Mouse (Mus musculus): ENCODE data around the gene Ryr1. TPM values are rescaled to one million over a fixed set of nuclear protein-coding genes. Genes with fewer than 3 reads are reported as not detected.

The Ryr1 gene
- polyA plus RNA-seq, 1 experiment, result 0.08 TPM

DNA sequence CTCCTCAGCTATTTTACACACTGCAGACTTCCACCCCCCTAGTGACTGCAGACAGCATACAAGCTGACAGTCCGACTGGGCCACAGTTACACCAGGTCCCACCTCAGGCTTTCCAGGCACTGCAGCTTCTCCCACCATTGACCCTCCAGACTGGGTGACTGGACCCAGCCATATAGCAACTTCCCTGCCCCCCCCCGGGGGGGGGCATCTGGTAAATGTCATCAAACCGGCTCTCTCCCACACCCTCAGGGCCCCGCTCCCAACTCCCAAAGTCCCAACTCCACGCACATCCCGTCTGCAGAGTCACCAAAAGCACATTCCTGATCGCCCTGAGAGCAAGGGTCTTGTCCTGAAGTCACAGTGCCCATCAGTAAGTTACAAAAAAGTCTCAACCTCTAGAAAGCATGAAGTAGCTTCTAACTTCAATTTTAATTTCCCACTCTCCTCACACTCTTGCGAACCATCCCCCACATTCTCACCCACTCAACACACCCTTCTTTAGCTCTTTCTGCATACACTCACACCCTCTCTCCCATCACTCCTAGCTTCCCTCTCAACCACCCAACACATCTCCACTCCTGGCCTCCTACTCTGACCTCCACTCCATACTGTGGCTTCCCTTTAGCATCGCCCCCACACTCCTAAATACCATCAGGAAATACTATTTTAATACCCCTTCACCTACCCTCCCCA is 164.5 kb downstream of the Ryr1 start:
- TF ChIP-seq POLR2A (IDR thresholded peaks at IDR 0.05; ENCODE audit: borderline replicate concordance, low read depth, low read length) (no peak), CTCF (IDR thresholded peaks at IDR 0.05; ENCODE audit: low read depth, low read length) (no peak)
- H3K27ac ChIP-seq (ENCODE audit: insufficient read depth, low read depth, low read length), result no peak overlapping the region
- H3K4me3 ChIP-seq (ENCODE audit: insufficient read depth, low read length), result peak overlapping the region; percentile 93
- H3K4me1 ChIP-seq (ENCODE audit: control insufficient read depth, insufficient read depth, low read length), result peaks cover 40% of the 10 kb centered on the region

DNA sequence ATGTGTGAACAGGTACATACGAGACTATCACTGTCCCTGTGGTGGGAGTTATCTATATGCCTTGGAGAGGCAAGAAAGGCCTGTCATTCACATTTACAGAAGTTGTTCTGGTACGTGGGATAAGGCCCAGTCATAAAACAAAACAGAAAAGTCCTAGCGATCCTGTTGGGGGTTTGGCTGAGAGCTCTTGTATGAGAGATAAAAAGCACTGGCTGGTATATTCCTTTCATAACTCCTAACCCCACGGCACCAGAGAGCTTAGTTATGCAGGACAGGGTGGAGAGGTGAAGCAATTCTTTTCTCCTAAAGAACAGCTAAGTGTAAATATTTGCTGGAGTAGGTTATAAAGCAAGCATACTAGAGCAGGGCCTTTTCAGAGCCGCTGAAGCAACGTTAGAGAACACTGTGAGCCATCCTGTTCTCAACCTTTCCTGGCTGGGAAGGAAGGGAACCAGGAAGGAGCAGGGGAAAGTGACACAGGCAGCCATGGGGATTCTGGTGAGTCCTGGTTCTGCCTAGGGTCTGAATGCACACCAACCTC is 165.4 kb downstream of the Ryr1 start:
- H3K4me3 ChIP-seq (ENCODE audit: insufficient read depth, low read length), result peak overlapping the region; percentile 93; the same call in 1 of the 2 replicates
- H3K4me1 ChIP-seq (ENCODE audit: control insufficient read depth, insufficient read depth, low read length), result peaks cover 48% of the 10 kb centered on the region
- no peak for TF ChIP-seq CTCF (IDR thresholded peaks at IDR 0.05; ENCODE audit: low read depth, low read length)
- no peak for TF ChIP-seq POLR2A (IDR thresholded peaks at IDR 0.05; ENCODE audit: borderline replicate concordance, low read depth, low read length)
- H3K27ac ChIP-seq (ENCODE audit: insufficient read depth, low read depth, low read length), result no peak overlapping the region

GRCm38 (mm10) chr7:28958770-28959169 is 166.2 kb downstream of the Ryr1 start:
- TF ChIP-seq CTCF (IDR thresholded peaks at IDR 0.05; ENCODE audit: low read depth, low read length) (no peak), POLR2A (IDR thresholded peaks at IDR 0.05; ENCODE audit: borderline replicate concordance, low read depth, low read length) (no peak)
- Histone ChIP-seq H3K4me1 (ENCODE audit: control insufficient read depth, insufficient read depth, low read length) (peaks cover 54% of the 10 kb centered on the region), H3K4me3 (ENCODE audit: insufficient read depth, low read length) (no peak overlapping the region), H3K27ac (ENCODE audit: insufficient read depth, low read depth, low read length) (no peak overlapping the region)

DNA sequence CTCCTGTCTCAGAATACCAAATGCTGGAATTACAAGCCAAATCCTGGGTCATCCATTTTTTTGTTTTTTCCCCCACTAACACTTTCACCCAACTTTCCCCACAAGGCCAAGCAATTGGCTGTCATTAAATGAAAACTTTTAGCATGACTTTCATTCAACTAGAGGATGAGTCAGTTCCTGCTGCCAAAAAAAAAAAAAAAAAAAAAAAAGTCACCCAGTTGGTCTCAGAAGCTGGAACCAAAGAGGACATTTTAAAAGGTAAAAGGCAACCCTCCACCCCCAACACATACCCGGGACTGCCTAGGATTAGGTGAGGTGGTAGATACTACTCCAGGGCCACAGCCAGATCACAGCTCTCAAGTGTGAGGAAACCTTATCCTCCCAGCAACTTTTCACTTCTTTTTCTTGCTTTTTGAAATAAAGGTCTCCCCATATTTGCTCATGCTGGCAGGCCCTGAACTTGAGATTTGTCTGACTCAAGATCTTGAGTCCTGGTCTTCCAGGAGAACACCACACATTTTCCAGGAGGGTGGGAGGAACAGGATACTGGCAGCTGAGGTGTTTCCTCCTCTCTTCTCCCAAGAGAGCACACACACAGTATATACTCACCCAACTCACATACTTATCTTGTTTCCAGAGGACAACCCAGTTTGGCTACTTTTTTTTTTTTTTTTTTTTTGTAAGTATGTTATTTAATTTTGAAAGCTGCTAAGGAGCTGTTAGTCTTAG is 166.8 kb downstream of the Ryr1 start:
- H3K4me3 ChIP-seq (ENCODE audit: insufficient read depth, low read length), result no peak overlapping the region
- H3K4me1 ChIP-seq (ENCODE audit: control insufficient read depth, insufficient read depth, low read length), result peaks cover 60% of the 10 kb centered on the region
- TF ChIP-seq POLR2A (IDR thresholded peaks at IDR 0.05; ENCODE audit: borderline replicate concordance, low read depth, low read length) (no peak), CTCF (IDR thresholded peaks at IDR 0.05; ENCODE audit: low read depth, low read length) (no peak)
- peak overlapping the region; percentile 14 for H3K27ac ChIP-seq (ENCODE audit: insufficient read depth, low read depth, low read length)

- Histone ChIP-seq H3K4me1 (ENCODE audit: control insufficient read depth, insufficient read depth, low read length) (peaks cover 65% of the 10 kb centered on the region), H3K4me3 (ENCODE audit: insufficient read depth, low read length) (no peak overlapping the region), H3K27ac (ENCODE audit: insufficient read depth, low read depth, low read length) (no peak overlapping the region)
- TF ChIP-seq POLR2A (IDR thresholded peaks at IDR 0.05; ENCODE audit: borderline replicate concordance, low read depth, low read length) (no peak), CTCF (IDR thresholded peaks at IDR 0.05; ENCODE audit: low read depth, low read length) (no peak)
Measured at GRCm38 (mm10) chr7:28957286-28957685, 167.7 kb downstream of the Ryr1 start.

- Histone ChIP-seq H3K27ac (ENCODE audit: insufficient read depth, low read depth, low read length) (no peak overlapping the region), H3K4me1 (ENCODE audit: control insufficient read depth, insufficient read depth, low read length) (peaks cover 75% of the 10 kb centered on the region), H3K4me3 (ENCODE audit: insufficient read depth, low read length) (no peak overlapping the region)
- TF ChIP-seq CTCF (IDR thresholded peaks at IDR 0.05; ENCODE audit: low read depth, low read length), result no peak
- no peak for TF ChIP-seq POLR2A (IDR thresholded peaks at IDR 0.05; ENCODE audit: borderline replicate concordance, low read depth, low read length)
Measured at GRCm38 (mm10) chr7:28956270-28956669, 168.7 kb downstream of the Ryr1 start.

DNA sequence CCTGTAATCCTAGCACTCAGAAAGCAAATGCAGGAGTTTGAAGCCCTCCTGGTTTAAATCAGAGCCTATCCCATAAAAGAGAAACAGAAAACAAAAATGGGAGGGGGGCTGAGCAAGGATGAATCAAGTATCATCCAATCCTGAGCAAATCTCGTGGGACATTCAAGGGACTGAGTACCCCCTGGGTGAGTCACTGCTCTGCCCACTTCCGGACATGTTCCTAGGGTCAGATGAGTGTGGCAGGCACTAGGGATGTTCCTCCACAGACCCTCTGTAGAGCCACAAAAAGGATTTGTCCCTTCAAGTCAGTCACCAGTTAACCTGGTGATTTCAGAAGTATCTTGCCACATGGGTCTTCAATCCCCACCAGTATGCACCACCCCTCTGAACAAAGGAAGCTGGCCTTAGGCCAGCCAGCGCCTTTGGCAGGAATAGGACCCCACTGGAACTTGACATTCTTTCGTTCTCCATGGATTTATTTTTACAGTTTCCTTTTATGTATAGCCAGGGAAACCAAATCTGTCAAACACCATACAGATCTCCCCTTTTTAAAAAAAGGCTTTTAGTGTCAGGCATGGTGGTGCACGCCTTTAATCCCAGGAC is 169.6 kb downstream of the Ryr1 start:
- H3K27ac ChIP-seq (ENCODE audit: insufficient read depth, low read depth, low read length), result peak overlapping the region; percentile 39
- TF ChIP-seq CTCF (IDR thresholded peaks at IDR 0.05; ENCODE audit: low read depth, low read length) (no peak), POLR2A (IDR thresholded peaks at IDR 0.05; ENCODE audit: borderline replicate concordance, low read depth, low read length) (no peak)
- peaks cover 78% of the 10 kb centered on the region for H3K4me1 ChIP-seq (ENCODE audit: control insufficient read depth, insufficient read depth, low read length)
- no peak overlapping the region for H3K4me3 ChIP-seq (ENCODE audit: insufficient read depth, low read length)

GRCm38 (mm10) chr7:28954773-28955172 is 170.2 kb downstream of the Ryr1 start:
- H3K4me1 ChIP-seq (ENCODE audit: control insufficient read depth, insufficient read depth, low read length), result peaks cover 75% of the 10 kb centered on the region
- TF ChIP-seq CTCF (IDR thresholded peaks at IDR 0.05; ENCODE audit: low read depth, low read length) (no peak), POLR2A (IDR thresholded peaks at IDR 0.05; ENCODE audit: borderline replicate concordance, low read depth, low read length) (no peak)
- H3K4me3 ChIP-seq (ENCODE audit: insufficient read depth, low read length), result no peak overlapping the region
- peak overlapping the region; percentile 39 for H3K27ac ChIP-seq (ENCODE audit: insufficient read depth, low read depth, low read length)

DNA sequence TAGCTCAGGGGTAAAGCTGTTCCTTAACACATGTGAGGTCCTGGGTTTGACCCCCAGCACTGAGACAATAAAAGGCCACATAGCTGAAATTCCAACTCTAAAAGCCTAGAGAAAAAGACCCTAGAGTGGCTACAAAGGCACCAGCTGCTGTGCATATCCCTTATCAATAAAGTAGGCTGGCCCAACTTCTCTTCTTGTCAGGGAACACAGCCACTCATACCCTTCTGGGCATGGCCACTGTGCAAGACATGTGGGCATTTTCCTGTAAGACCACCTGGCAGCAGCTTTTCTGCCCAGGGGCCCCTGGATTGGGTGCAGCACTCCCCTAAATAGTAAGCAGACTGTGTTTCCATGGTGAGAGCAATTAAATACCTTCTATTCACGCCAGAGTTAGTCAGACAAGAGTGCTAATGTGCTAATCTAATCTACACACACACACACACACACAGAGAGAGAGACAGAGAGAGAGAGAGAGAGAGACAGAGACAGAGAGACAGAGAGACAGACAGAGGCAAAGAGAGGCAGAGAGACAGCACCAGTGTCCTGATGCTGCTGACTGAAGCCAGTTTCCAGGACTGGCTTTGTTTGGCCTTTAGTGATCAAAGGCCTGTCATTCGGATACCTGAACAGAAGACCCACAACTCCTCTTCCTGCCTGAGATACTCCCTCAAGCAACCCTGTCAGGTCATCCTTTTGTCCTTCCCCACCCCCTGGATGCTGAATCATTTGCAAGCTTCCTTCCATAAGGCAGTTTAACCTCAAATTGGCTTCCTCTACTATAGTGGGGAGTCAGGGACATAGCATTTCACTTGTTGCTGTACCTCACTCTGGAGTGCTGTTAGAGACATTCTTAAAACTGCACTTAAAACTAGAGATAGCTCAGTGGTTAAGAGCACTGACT is 171.3 kb downstream of the Ryr1 start:
- H3K4me3 ChIP-seq (ENCODE audit: insufficient read depth, low read length), result no peak overlapping the region
- H3K4me1 ChIP-seq (ENCODE audit: control insufficient read depth, insufficient read depth, low read length), result peaks cover 70% of the 10 kb centered on the region
- no peak overlapping the region for H3K27ac ChIP-seq (ENCODE audit: insufficient read depth, low read depth, low read length)
- TF ChIP-seq POLR2A (IDR thresholded peaks at IDR 0.05; ENCODE audit: borderline replicate concordance, low read depth, low read length), result no peak
- no peak for TF ChIP-seq CTCF (IDR thresholded peaks at IDR 0.05; ENCODE audit: low read depth, low read length)

Other genes starting within 250 kb of the Ryr1 start
- gene Capn12, start 243.8 kb downstream of the Ryr1 start, polyA plus RNA-seq (2012; ENCODE audit: insufficient read depth, insufficient read length, missing spikeins), result not detected in 2 replicates
- 92.7 and 105 TPM in 2 replicates for gene Actn4, start 162.8 kb downstream of the Ryr1 start, polyA plus RNA-seq (2012; ENCODE audit: insufficient read depth, insufficient read length, missing spikeins)
- 228 TPM in 2 replicates for gene Eif3k, start 143.3 kb downstream of the Ryr1 start, polyA plus RNA-seq (2012; ENCODE audit: insufficient read depth, insufficient read length, missing spikeins)
- gene Map4k1, start 143.1 kb downstream of the Ryr1 start, polyA plus RNA-seq (2012; ENCODE audit: insufficient read depth, insufficient read length, missing spikeins), result 9.6 and 12.0 TPM in 2 replicates
- 91.6 and 97.2 TPM in 2 replicates for gene Rasgrp4, start 9.7 kb upstream of the Ryr1 start, polyA plus RNA-seq (2012; ENCODE audit: insufficient read depth, insufficient read length, missing spikeins)
- 30.1 and 32.3 TPM in 2 replicates for gene Fam98c, start 31.1 kb upstream of the Ryr1 start, polyA plus RNA-seq (2012; ENCODE audit: insufficient read depth, insufficient read length, missing spikeins)
- 1.4 and 2.3 TPM in 2 replicates for gene Ggn, start 45.0 kb upstream of the Ryr1 start, polyA plus RNA-seq (2012; ENCODE audit: insufficient read depth, insufficient read length, missing spikeins)
- 11.1 and 12.7 TPM in 2 replicates for gene Spred3, start 45.2 kb upstream of the Ryr1 start, polyA plus RNA-seq (2012; ENCODE audit: insufficient read depth, insufficient read length, missing spikeins)
- 207 and 217 TPM in 2 replicates for gene Psmd8, start 55.5 kb upstream of the Ryr1 start, polyA plus RNA-seq (2012; ENCODE audit: insufficient read depth, insufficient read length, missing spikeins)
- 4.0 and 4.5 TPM in 2 replicates for gene Catsperg1, start 88.9 kb upstream of the Ryr1 start, polyA plus RNA-seq (2012; ENCODE audit: insufficient read depth, insufficient read length, missing spikeins)
- 32.3 and 39.1 TPM in 2 replicates for gene Kcnk6, start 107.3 kb upstream of the Ryr1 start, polyA plus RNA-seq (2012; ENCODE audit: insufficient read depth, insufficient read length, missing spikeins)
- gene Yif1b, start 113.2 kb upstream of the Ryr1 start, polyA plus RNA-seq (2012; ENCODE audit: insufficient read depth, insufficient read length, missing spikeins), result 29.7 and 33.8 TPM in 2 replicates
- gene 2200002D01Rik, start 123.3 kb upstream of the Ryr1 start, polyA plus RNA-seq (2012; ENCODE audit: insufficient read depth, insufficient read length, missing spikeins), result 1.9 TPM in 1 of 2 replicates, not detected in the other
- 0.91 TPM in 1 of 2 replicates, not detected in the other for gene Spint2, start 156.7 kb upstream of the Ryr1 start, polyA plus RNA-seq (2012; ENCODE audit: insufficient read depth, insufficient read length, missing spikeins)
- gene Ppp1r14a, start 164.1 kb upstream of the Ryr1 start, polyA plus RNA-seq (2012; ENCODE audit: insufficient read depth, insufficient read length, missing spikeins), result not detected in 2 replicates
- 0.60 TPM in 1 of 2 replicates, not detected in the other for gene Dpf1, start 178.8 kb upstream of the Ryr1 start, polyA plus RNA-seq (2012; ENCODE audit: insufficient read depth, insufficient read length, missing spikeins)

Measured in bone marrow macrophage, adult 2 months (primary cell).